ENCODE assay signal across 10 mouse cellular contexts in genomic region chr13:119727608-119728387, GRCm38 (mm10). TPM values are rescaled to one million over a fixed set of nuclear protein-coding genes. Genes with fewer than 3 reads are reported as not detected.
DNase-seq lines count a peak whose midpoint lies in the region; ATAC-seq and TF ChIP-seq lines count a peak whose summit lies in the region.
"Had no signal": no experiment of that assay in that cellular context is flagged by ENCODE, and none has a peak within 500 bp of the region (broad histone marks: within the 10 kb centered on the region; RNA-seq: fewer than 3 reads in every experiment).

No protein-coding gene starts in this region.

- no peak overlapping the region for H3K27ac ChIP-seq in heart, embryonic 10.5 days
- no peak overlapping the region for H3K27ac ChIP-seq in hindbrain, embryonic 15.5 days (replicated peaks)
- H3K27ac ChIP-seq: lung, embryonic 15.5 days had no signal

- no peaks in the 10 kb centered on the region for H3K9me3 ChIP-seq in heart, embryonic 10.5 days
- H3K9me3 ChIP-seq in hindbrain, embryonic 15.5 days, result no peaks in the 10 kb centered on the region
- H3K9me3 ChIP-seq: lung, embryonic 15.5 days had no signal

- H3K4me3 ChIP-seq in heart, embryonic 10.5 days, result peak overlapping the region; percentile 29; the same call in 1 of the 2 replicates
- no peak overlapping the region for H3K4me3 ChIP-seq in hindbrain, embryonic 15.5 days
- H3K4me3 ChIP-seq: lung, embryonic 15.5 days had no signal

- intact Hi-C loops in left cerebral cortex, postnatal 4 days (cut with DNase I), result no loop called here

- TF ChIP-seq CTCF in brain, embryonic 14.5 days (IDR thresholded peaks at IDR 0.05; ENCODE audit: borderline replicate concordance, extremely low read depth, insufficient read depth, insufficient read length), result no peak

- no peaks in the 10 kb centered on the region for H3K36me3 ChIP-seq in heart, embryonic 10.5 days
- H3K36me3 ChIP-seq in hindbrain, embryonic 15.5 days, result no peaks in the 10 kb centered on the region
- H3K36me3 ChIP-seq: lung, embryonic 15.5 days had no signal

- 61% methylated on average over 26 of the region's 26 CpGs for WGBS in heart, embryonic 10.5 days
- 70% methylated on average over 26 of the region's 26 CpGs for WGBS in hindbrain, embryonic 15.5 days

- ATAC-seq in hindbrain, embryonic 15.5 days (ENCODE audit: low FRiP score, low read depth), result 0 out of 2 replicates have a peak, but pooled peaks have one; percentile 36
- ATAC-seq in monocyte, adult 5-6 weeks (replicated peaks; ENCODE audit: insufficient number of reproducible peaks, low FRiP score, low TSS enrichment, poor library complexity, severe bottlenecking), result no peak

- H3K4me2 ChIP-seq in hindbrain, embryonic 15.5 days, result no peak overlapping the region
- H3K4me2 ChIP-seq: lung, embryonic 15.5 days had no signal

- peak; percentile 75 for DNase-seq in heart, embryonic 10.5 days (ENCODE audit: low spot score)
- no peak for DNase-seq in heart, adult 18-20 months
- peak; percentile 53 for DNase-seq in left cerebral cortex, postnatal 4 days
- no peak for DNase-seq in left cerebral cortex, adult 11 months (ENCODE audit: low spot score)
- DNase-seq in brain, embryonic 14.5 days (ENCODE audit: low read depth), result peak; percentile 8
- DNase-seq: adrenal gland, postnatal 36 days had no signal

- no peaks in the 10 kb centered on the region for H3K27me3 ChIP-seq in heart, embryonic 10.5 days (ENCODE audit: insufficient read depth, poor library complexity, severe bottlenecking)
- H3K27me3 ChIP-seq in hindbrain, embryonic 15.5 days, result no peaks in the 10 kb centered on the region
- H3K27me3 ChIP-seq: CH12.LX; lung, embryonic 15.5 days had no signal

- H3K4me1 ChIP-seq in heart, embryonic 10.5 days, result peaks cover 6% of the 10 kb centered on the region; the same call in 1 of the 2 replicates
- no peaks in the 10 kb centered on the region for H3K4me1 ChIP-seq in hindbrain, embryonic 15.5 days (replicated peaks)
- H3K4me1 ChIP-seq: lung, embryonic 15.5 days had no signal

- no peak for TF ChIP-seq POLR2A in brain, embryonic 14.5 days (IDR thresholded peaks at IDR 0.05; ENCODE audit: borderline replicate concordance, extremely low read depth, insufficient read depth, insufficient read length, poor library complexity, severe bottlenecking)

- no peak overlapping the region for H3K9ac ChIP-seq in hindbrain, embryonic 15.5 days
- H3K9ac ChIP-seq: lung, embryonic 15.5 days had no signal

RNA-seq across cellular contexts. Expression of gene Nim1k, which starts 27.9 kb away (rescaled TPM):
- 0.43 and 0.57 TPM in 2 replicates for polyA plus RNA-seq in heart, embryonic 10.5 days (2016; fragmentation: Nextera tagmentation; extraction: Ambion mirVana)
- 1 to 10 TPM in 1 of 2 experiments, under 1 TPM in 1; 0.98 to 1.4 TPM for total RNA-seq in heart, adult 18-20 months (2021)
- 10 to 100 TPM; 11.6 to 12.3 TPM for total RNA-seq in left cerebral cortex, postnatal 4 days (2021)
- polyA plus RNA-seq in brain, embryonic 14.5 days (2012; rRNA removed), result 1.1 and 1.8 TPM in 2 replicates
- polyA plus RNA-seq in hindbrain, embryonic 15.5 days (2015; fragmentation: Nextera tagmentation; extraction: Ambion mirVana), result 5.4 and 5.5 TPM in 2 replicates
- 0.10 TPM in 2 of 3 replicates, not detected in the other for total RNA-seq in monocyte, adult 5-6 weeks (2017)

RNA-seq across cellular contexts. Expression of gene Hmgcs1, which starts 37.6 kb away (rescaled TPM):
- 141 and 143 TPM in 2 replicates for polyA plus RNA-seq in heart, embryonic 10.5 days (2016; fragmentation: Nextera tagmentation; extraction: Ambion mirVana)
- total RNA-seq in heart, adult 18-20 months (2021), result 10 to 100 TPM; 36.7 to 38.5 TPM
- total RNA-seq in left cerebral cortex, postnatal 4 days (2021), result 100 to 1,000 TPM; 814 to 887 TPM
- 234 and 317 TPM in 2 replicates for polyA plus RNA-seq in brain, embryonic 14.5 days (2012; rRNA removed)
- polyA plus RNA-seq in hindbrain, embryonic 15.5 days (2015; fragmentation: Nextera tagmentation; extraction: Ambion mirVana), result 514 and 529 TPM in 2 replicates
- 42.9 to 60.0 TPM (median 53.2 TPM) in 3 replicates for total RNA-seq in monocyte, adult 5-6 weeks (2017)

Comparison
In these comparisons a context has a peak if more than half of its experiments do, and no peak if none do; other contexts are left out.
1. DNase-seq: peak in heart, embryonic 10.5 days (single experiment), left cerebral cortex, postnatal 4 days (single experiment) and brain, embryonic 14.5 days (single experiment); none in heart, adult 18-20 months (0 of 2) and left cerebral cortex, adult 11 months (single experiment).
2. RNA of gene Nim1k, which starts 27.9 kb away (total RNA-seq): 11.6 to 12.3 TPM in left cerebral cortex, postnatal 4 days; 0.98 to 1.4 TPM in heart, adult 18-20 months and 0.10 TPM in monocyte, adult 5-6 weeks; every median in the first group is over 4 times any median in the second.
3. RNA of gene Hmgcs1, which starts 37.6 kb away (total RNA-seq): 814 to 887 TPM in left cerebral cortex, postnatal 4 days; 42.9 to 60.0 TPM in monocyte, adult 5-6 weeks and 36.7 to 38.5 TPM in heart, adult 18-20 months; every median in the first group is over 10 times any median in the second.